Comparison of ENCODE assay signal across 12 mouse cellular contexts in the genomic region with DNA sequence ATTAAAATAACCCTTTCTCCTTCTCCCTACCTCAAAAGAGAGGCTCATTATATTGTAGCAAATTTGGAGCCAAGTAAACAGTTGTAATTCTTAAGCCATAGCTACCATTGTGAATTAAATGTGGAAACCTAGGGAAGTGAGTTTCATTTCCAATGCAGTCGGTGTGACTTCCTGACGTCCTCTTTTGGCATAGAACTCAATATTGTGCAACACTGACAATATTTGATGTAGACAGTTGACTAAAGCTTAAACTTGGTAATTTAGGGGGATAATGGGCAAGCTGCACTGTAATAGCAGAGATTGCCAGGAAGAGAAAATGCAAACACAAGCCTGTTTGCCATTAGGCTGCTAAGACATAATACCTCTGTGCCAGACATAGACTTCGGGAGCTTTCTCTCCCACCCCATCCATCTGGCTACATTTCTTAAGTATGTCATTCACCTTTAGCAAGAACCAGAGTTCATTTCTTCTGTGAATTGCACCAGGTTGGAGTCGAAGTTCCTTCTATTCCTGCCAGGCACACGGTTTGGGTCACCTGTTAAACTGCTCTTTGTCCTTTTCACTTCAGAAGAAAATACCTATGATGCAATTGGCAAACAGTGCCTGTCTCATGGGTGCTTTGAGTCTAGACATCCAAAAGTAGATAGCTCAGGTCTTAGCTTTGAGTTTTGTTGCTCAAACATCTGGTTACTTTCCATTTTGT. TPM values are rescaled to one million over a fixed set of nuclear protein-coding genes. Genes with fewer than 3 reads are reported as not detected.
DNase-seq lines count a peak whose midpoint lies in the region; ATAC-seq and TF ChIP-seq lines count a peak whose summit lies in the region.
"Had no signal": no experiment of that assay in that cellular context is flagged by ENCODE, and none has a peak within 500 bp of the region (broad histone marks: within the 10 kb centered on the region; RNA-seq: fewer than 3 reads in every experiment).

No protein-coding gene starts in this region.

- H3K27me3 ChIP-seq in kidney, adult 2 months (replicated peaks; ENCODE audit: control insufficient read depth, insufficient read depth, low read length): no peaks in the 10 kb centered on the region
- H3K27me3 ChIP-seq in kidney, embryonic 14.5 days (ENCODE audit: control insufficient read depth, insufficient read depth, low read length): no peaks in the 10 kb centered on the region
- H3K27me3 ChIP-seq in liver, embryonic 15.5 days: no peaks in the 10 kb centered on the region
- no peaks in the 10 kb centered on the region for H3K27me3 ChIP-seq in forebrain, embryonic 12.5 days
- H3K27me3 ChIP-seq: forebrain, embryonic 15.5 days; limb, embryonic 15.5 days had no signal

- TF ChIP-seq POLR2A in kidney, adult 2 months (IDR thresholded peaks at IDR 0.05; ENCODE audit: low read depth, low read length): no peak

- peak; percentile 10 for DNase-seq in cerebellum, adult 9-10 months
- DNase-seq in cerebellum, adult 11 months: no peak
- DNase-seq in kidney, adult 2 months: peak; percentile 85
- peak; percentile 51 for DNase-seq in adipocyte (ENCODE audit: low spot score)
- DNase-seq in spleen, postnatal 10 days (ENCODE audit: low spot score in 2 of 2): no peak
- DNase-seq: embryo, embryonic 11 days had no signal

- no peak overlapping the region for H3K4me3 ChIP-seq in kidney, adult 2 months (ENCODE audit: insufficient read depth, low read depth, low read length)
- no peak overlapping the region for H3K4me3 ChIP-seq in kidney, embryonic 14.5 days (ENCODE audit: low read length)
- no peak overlapping the region for H3K4me3 ChIP-seq in liver, embryonic 15.5 days (replicated peaks)
- H3K4me3 ChIP-seq in forebrain, embryonic 12.5 days (replicated peaks): no peak overlapping the region
- H3K4me3 ChIP-seq: forebrain, embryonic 15.5 days; limb, embryonic 15.5 days had no signal

- no peak overlapping the region for H3K27ac ChIP-seq in kidney, adult 2 months (ENCODE audit: insufficient read depth, low read depth, low read length)
- no peak overlapping the region for H3K27ac ChIP-seq in kidney, embryonic 14.5 days (ENCODE audit: low read depth, low read length)
- H3K27ac ChIP-seq in liver, embryonic 15.5 days (replicated peaks): peak overlapping the region; percentile 56
- no peak overlapping the region for H3K27ac ChIP-seq in forebrain, embryonic 12.5 days
- H3K27ac ChIP-seq: forebrain, embryonic 15.5 days; limb, embryonic 15.5 days had no signal

- WGBS in kidney, adult 2 months: 31% methylated on average over 5 of the region's 5 CpGs
- 84% methylated on average over 5 of the region's 5 CpGs for WGBS in kidney, embryonic 14.5 days
- WGBS in liver, embryonic 15.5 days (ENCODE audit: insufficient replicate concordance): 60% methylated on average over 5 of the region's 5 CpGs
- WGBS in forebrain, embryonic 12.5 days: 83% methylated on average over 5 of the region's 5 CpGs

- peaks cover 56% of the 10 kb centered on the region for H3K4me1 ChIP-seq in kidney, adult 2 months (ENCODE audit: control insufficient read depth, insufficient read depth, low read length)
- peaks cover 22% of the 10 kb centered on the region for H3K4me1 ChIP-seq in kidney, embryonic 14.5 days (ENCODE audit: control insufficient read depth, insufficient read depth, low read length)
- H3K4me1 ChIP-seq in liver, embryonic 15.5 days (replicated peaks): peaks cover 92% of the 10 kb centered on the region
- peaks cover 62% of the 10 kb centered on the region for H3K4me1 ChIP-seq in forebrain, embryonic 12.5 days

- no peak for ATAC-seq in kidney, embryonic 14.5 days (ENCODE audit: low FRiP score, low TSS enrichment)
- no peak for ATAC-seq in liver, embryonic 15.5 days (ENCODE audit: insufficient read depth)
- ATAC-seq in forebrain, embryonic 12.5 days (ENCODE audit: low FRiP score): no peak
- ATAC-seq: forebrain, embryonic 15.5 days had no signal

- H3K36me3 ChIP-seq in kidney, adult 2 months (ENCODE audit: control insufficient read depth, insufficient read depth, low read length): no peaks in the 10 kb centered on the region
- H3K36me3 ChIP-seq in kidney, embryonic 14.5 days (ENCODE audit: control insufficient read depth, insufficient read depth, low read length): no peaks in the 10 kb centered on the region
- 0 out of 2 replicates have a peak, but pooled peaks cover 4% of the 10 kb centered on the region for H3K36me3 ChIP-seq in liver, embryonic 15.5 days (replicated peaks)
- no peaks in the 10 kb centered on the region for H3K36me3 ChIP-seq in forebrain, embryonic 12.5 days (replicated peaks)
- H3K36me3 ChIP-seq: forebrain, embryonic 15.5 days; limb, embryonic 15.5 days had no signal

- H3K9ac ChIP-seq in kidney, embryonic 14.5 days (ENCODE audit: low read depth, low read length): no peak overlapping the region
- no peak overlapping the region for H3K9ac ChIP-seq in liver, embryonic 15.5 days
- no peak overlapping the region for H3K9ac ChIP-seq in forebrain, embryonic 12.5 days
- H3K9ac ChIP-seq: forebrain, embryonic 15.5 days; limb, embryonic 15.5 days had no signal

- TF ChIP-seq CTCF in kidney, adult 2 months (conservative IDR thresholded peaks at IDR 0.05; ENCODE audit: insufficient read depth, insufficient read length, low read depth, low read length): no peak

- H3K9me3 ChIP-seq in kidney, embryonic 14.5 days (ENCODE audit: control insufficient read depth, low read length): no peaks in the 10 kb centered on the region
- no peaks in the 10 kb centered on the region for H3K9me3 ChIP-seq in liver, embryonic 15.5 days (replicated peaks)
- H3K9me3 ChIP-seq in forebrain, embryonic 12.5 days: no peaks in the 10 kb centered on the region
- H3K9me3 ChIP-seq: forebrain, embryonic 15.5 days; limb, embryonic 15.5 days had no signal

- H3K4me2 ChIP-seq in kidney, embryonic 14.5 days (replicated peaks; ENCODE audit: low read depth, low read length): no peak overlapping the region
- peak overlapping the region; percentile 19 for H3K4me2 ChIP-seq in liver, embryonic 15.5 days
- no peak overlapping the region for H3K4me2 ChIP-seq in forebrain, embryonic 12.5 days
- H3K4me2 ChIP-seq: forebrain, embryonic 15.5 days; heart, embryonic 11.5 days; limb, embryonic 15.5 days had no signal

RNA-seq across cellular contexts. Expression of a gene that starts 5.2 kb away (rescaled TPM):
- 4.7 and 5.2 TPM in 2 replicates for polyA plus RNA-seq in kidney, adult 2 months (2012; rRNA removed)
- polyA plus RNA-seq in kidney, embryonic 14.5 days (2014; fragmentation: Nextera tagmentation; extraction: Ambion mirVana): 7.4 and 13.0 TPM in 2 replicates
- polyA plus RNA-seq in liver, embryonic 15.5 days (2015; fragmentation: Nextera tagmentation; extraction: Ambion mirVana): 8.8 and 9.2 TPM in 2 replicates
- polyA plus RNA-seq in forebrain, embryonic 12.5 days (2016; fragmentation: Nextera tagmentation; extraction: Ambion mirVana): 17.0 and 18.2 TPM in 2 replicates

Comparison
In these comparisons a context has a peak if more than half of its experiments do, and no peak if none do; other contexts are left out.
1. DNase-seq: peak in cerebellum, adult 9-10 months (single experiment), kidney, adult 2 months (single experiment) and adipocyte (single experiment); none in cerebellum, adult 11 months (single experiment) and spleen, postnatal 10 days (0 of 2).